Mouse (Mus musculus): ENCODE data around the gene Tfip11.
A peak's percentile ranks its signal among the peaks of the same experiment; 100 is the strongest.

Gene Tfip11

GRCm38 (mm10) chr5:112320379-112320778 is 5.8 kb upstream of the Tfip11 start:
- DNase-seq (ENCODE audit: low spot score): no peak

- DNase-seq (ENCODE audit: low spot score): peak; percentile 87
Measured at GRCm38 (mm10) chr5:112320936-112321335, 5.2 kb upstream of the Tfip11 start.

- DNase-seq (ENCODE audit: low spot score): no peak
Measured at GRCm38 (mm10) chr5:112321376-112321775, 4.8 kb upstream of the Tfip11 start.

GRCm38 (mm10) chr5:112323246-112323645 is 2.9 kb upstream of the Tfip11 start:
- DNase-seq (ENCODE audit: low spot score): no peak

- no peak for DNase-seq (ENCODE audit: low spot score)
Measured at GRCm38 (mm10) chr5:112324637-112325545, 1.3 kb upstream of the Tfip11 start.

- no peak for DNase-seq (ENCODE audit: low spot score)
Measured at GRCm38 (mm10) chr5:112326446-112327009, 370 bp downstream of the Tfip11 start.

GRCm38 (mm10) chr5:112327854-112328253 is 1.7 kb downstream of the Tfip11 start:
- DNase-seq (ENCODE audit: low spot score): no peak

GRCm38 (mm10) chr5:112329805-112330564 is 3.8 kb downstream of the Tfip11 start:
- no peak for DNase-seq (ENCODE audit: low spot score)

GRCm38 (mm10) chr5:112335473-112335872 is 9.3 kb downstream of the Tfip11 start:
- DNase-seq (ENCODE audit: low spot score): peak; percentile 56

- no peak for DNase-seq (ENCODE audit: low spot score)
Measured at GRCm38 (mm10) chr5:112337004-112337403, 10.8 kb downstream of the Tfip11 start.

GRCm38 (mm10) chr5:112339215-112339614 is 13.1 kb downstream of the Tfip11 start:
- DNase-seq (ENCODE audit: low spot score): no peak

- peak; percentile 86 for DNase-seq (ENCODE audit: low spot score)
Measured at GRCm38 (mm10) chr5:112342463-112343204, 16.5 kb downstream of the Tfip11 start, which contains the start of the genes Srrd and Hps4. Gene Srrd (minus strand): TSS chr5:112343040. Gene Hps4 (plus strand): TSS chr5:112343083.

- DNase-seq (ENCODE audit: low spot score): peak; percentile 45
Measured at GRCm38 (mm10) chr5:112343205-112343595, 17.0 kb downstream of the Tfip11 start.

- peak; percentile 70 for DNase-seq (ENCODE audit: low spot score)
Measured at GRCm38 (mm10) chr5:112344092-112344960, 18.2 kb downstream of the Tfip11 start.

GRCm38 (mm10) chr5:112346211-112346965 is 20.2 kb downstream of the Tfip11 start:
- no peak for DNase-seq (ENCODE audit: low spot score)

- no peak for DNase-seq (ENCODE audit: low spot score)
Measured at GRCm38 (mm10) chr5:112349169-112349568, 23.0 kb downstream of the Tfip11 start.

GRCm38 (mm10) chr5:112355493-112355892 is 29.3 kb downstream of the Tfip11 start:
- DNase-seq (ENCODE audit: low spot score): no peak

- DNase-seq (ENCODE audit: low spot score): no peak
Measured at GRCm38 (mm10) chr5:112355910-112356309, 29.8 kb downstream of the Tfip11 start, which contains the start of gene Gm6583. Gene Gm6583 (minus strand): TSS chr5:112356033.

GRCm38 (mm10) chr5:112356322-112356721 is 30.2 kb downstream of the Tfip11 start:
- DNase-seq (ENCODE audit: low spot score): no peak

GRCm38 (mm10) chr5:112359520-112359919 is 33.4 kb downstream of the Tfip11 start:
- DNase-seq (ENCODE audit: low spot score): no peak
